Mouse (Mus musculus): Measurements from ENCODE around the gene Olfr976. TPM values are rescaled to one million over a fixed set of nuclear protein-coding genes. Genes with fewer than 3 reads are reported as not detected.
"Not testable (repeated sequence)": the region's sequence is repeated elsewhere in the genome, so short reads cannot be mapped to it uniquely, and the experiment has no call there.

The Olfr976 gene
- not detected in 2 replicates for polyA plus RNA-seq (2015; fragmentation: Nextera tagmentation; extraction: Ambion mirVana)

- not testable (repeated sequence) for H3K4me3 ChIP-seq; H3K27me3 ChIP-seq; H3K9me3 ChIP-seq (replicated peaks); ATAC-seq (replicated peaks; ENCODE audit: insufficient number of reproducible peaks, insufficient read depth, low FRiP score, low read depth); H3K4me2 ChIP-seq; H3K9ac ChIP-seq; H3K4me1 ChIP-seq (replicated peaks); H3K27ac ChIP-seq; H3K36me3 ChIP-seq
- 75% methylated on average over 8 of the region's 9 CpGs for WGBS
These were observed at the start of gene Olfr976 for GRCm38 (mm10) chr9:39961033-39961432. Gene Olfr976 (minus strand): TSS chr9:39961133.

- H3K36me3 ChIP-seq: no peaks in the 10 kb centered on the region
- H3K4me3 ChIP-seq: no peak within 1 kb of the TSS
- H3K27ac ChIP-seq: no peak within 1 kb of the TSS
- H3K4me2 ChIP-seq: no peak within 1 kb of the TSS
- no peaks in the 10 kb centered on the region for H3K27me3 ChIP-seq
- ATAC-seq (replicated peaks; ENCODE audit: insufficient number of reproducible peaks, insufficient read depth, low FRiP score, low read depth): no peak
- no peaks in the 10 kb centered on the region for H3K4me1 ChIP-seq (replicated peaks)
- no peaks in the 10 kb centered on the region for H3K9me3 ChIP-seq (replicated peaks)
- no peak within 1 kb of the TSS for H3K9ac ChIP-seq
- 73% methylated on average over 1 of the region's 1 CpGs for WGBS
These were observed 48.5 kb upstream of the Olfr976 start, which contains the start of gene Olfr980 for GRCm38 (mm10) chr9:40009482-40009881. Gene Olfr980 (minus strand): TSS chr9:40009582.

DNA sequence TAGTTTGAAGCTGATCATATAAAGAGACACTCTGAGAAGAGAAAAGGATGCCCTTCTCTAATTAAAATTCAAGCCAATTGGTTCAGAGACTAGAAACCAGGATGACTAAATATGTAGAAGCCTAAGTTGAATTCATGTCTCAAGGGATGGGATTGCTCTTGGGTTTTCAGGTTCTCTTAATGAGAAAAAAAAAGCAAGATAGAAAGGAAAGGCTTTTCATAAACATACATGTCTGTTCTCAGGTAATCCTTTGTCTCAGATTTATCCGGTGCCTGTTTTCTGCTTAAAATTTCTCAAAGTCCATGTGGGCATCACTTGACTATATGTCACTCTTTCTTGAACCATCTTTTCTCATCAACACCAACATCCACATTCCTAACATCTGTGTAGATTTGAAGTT is 42.4 kb upstream of the Olfr976 start, which contains the start of gene Olfr979:
Gene Olfr979, minus strand, starts transcription at position 101 of the 400 bp plus-strand sequence.
- 84% methylated on average over 1 of the region's 1 CpGs for WGBS
- Histone ChIP-seq H3K4me2 (no peak within 1 kb of the TSS), H3K4me1 (replicated peaks) (no peaks in the 10 kb centered on the region), H3K36me3 (no peaks in the 10 kb centered on the region), H3K9me3 (replicated peaks) (no peaks in the 10 kb centered on the region), H3K27me3 (no peaks in the 10 kb centered on the region), H3K27ac (no peak within 1 kb of the TSS), H3K9ac (no peak within 1 kb of the TSS), H3K4me3 (no peak within 1 kb of the TSS)
- ATAC-seq (replicated peaks; ENCODE audit: insufficient number of reproducible peaks, insufficient read depth, low FRiP score, low read depth): no peak

DNA sequence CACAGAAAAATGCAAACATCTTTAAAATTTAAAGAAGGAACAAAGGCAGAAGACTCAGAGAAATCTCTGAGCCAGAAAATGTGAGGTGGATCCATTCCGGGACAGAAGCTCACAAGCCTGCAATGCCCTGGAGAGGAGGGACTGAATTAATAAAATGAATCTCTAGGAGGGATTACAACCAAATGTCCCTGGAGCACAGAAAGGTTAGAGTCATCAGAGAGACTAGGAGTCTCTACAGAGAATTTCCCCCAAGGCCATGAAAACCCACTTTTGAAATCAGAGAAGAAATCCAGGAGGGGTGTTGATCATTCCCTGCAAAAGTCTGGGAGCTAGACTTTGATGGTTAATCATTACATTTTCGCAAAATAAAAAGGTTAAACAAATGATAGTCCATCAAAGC is 30.9 kb upstream of the Olfr976 start, which contains the start of gene Olfr978:
Gene Olfr978, plus strand, starts transcription at position 301 of the 400 bp plus-strand sequence.
- no peak within 1 kb of the TSS for H3K4me3 ChIP-seq
- ATAC-seq (replicated peaks; ENCODE audit: insufficient number of reproducible peaks, insufficient read depth, low FRiP score, low read depth): no peak
- H3K4me2 ChIP-seq: no peak within 1 kb of the TSS
- H3K36me3 ChIP-seq: no peaks in the 10 kb centered on the region
- no peak within 1 kb of the TSS for H3K27ac ChIP-seq
- H3K4me1 ChIP-seq (replicated peaks): no peaks in the 10 kb centered on the region
- no peaks in the 10 kb centered on the region for H3K27me3 ChIP-seq
- H3K9me3 ChIP-seq (replicated peaks): no peaks in the 10 kb centered on the region
- no peak within 1 kb of the TSS for H3K9ac ChIP-seq
- 79% methylated on average over 2 of the region's 2 CpGs for WGBS

GRCm38 (mm10) chr9:39976581-39977145 is 15.7 kb upstream of the Olfr976 start:
- H3K9ac ChIP-seq; H3K9me3 ChIP-seq (replicated peaks); H3K27ac ChIP-seq; H3K4me2 ChIP-seq; H3K4me3 ChIP-seq; H3K36me3 ChIP-seq; ATAC-seq (replicated peaks; ENCODE audit: insufficient number of reproducible peaks, insufficient read depth, low FRiP score, low read depth); H3K4me1 ChIP-seq (replicated peaks); H3K27me3 ChIP-seq: not testable (repeated sequence)
- WGBS: 82% methylated on average over 1 of the region's 1 CpGs

GRCm38 (mm10) chr9:39951946-39952345 is 9.0 kb downstream of the Olfr976 start, which contains the start of gene Olfr975:
Gene Olfr975 (minus strand): TSS chr9:39952046.
- Histone ChIP-seq H3K4me2 (no peak within 1 kb of the TSS), H3K27ac (no peak within 1 kb of the TSS), H3K9me3 (replicated peaks) (no peaks in the 10 kb centered on the region), H3K4me3 (no peak within 1 kb of the TSS), H3K9ac (no peak within 1 kb of the TSS), H3K4me1 (replicated peaks) (no peaks in the 10 kb centered on the region), H3K27me3 (no peaks in the 10 kb centered on the region), H3K36me3 (no peaks in the 10 kb centered on the region)
- 66% methylated on average over 1 of the region's 1 CpGs for WGBS
- no peak for ATAC-seq (replicated peaks; ENCODE audit: insufficient number of reproducible peaks, insufficient read depth, low FRiP score, low read depth)

GRCm38 (mm10) chr9:39937201-39937600 is 23.7 kb downstream of the Olfr976 start, which contains the start of gene Olfr974:
Gene Olfr974 (plus strand): TSS chr9:39937501.
- H3K27me3 ChIP-seq: no peaks in the 10 kb centered on the region
- WGBS: 73% methylated on average over 1 of the region's 1 CpGs

GRCm38 (mm10) chr9:39928837-39929236 is 32.1 kb downstream of the Olfr976 start:
- H3K27ac ChIP-seq; H3K9ac ChIP-seq; H3K4me2 ChIP-seq; H3K36me3 ChIP-seq; H3K4me1 ChIP-seq (replicated peaks); H3K27me3 ChIP-seq; H3K9me3 ChIP-seq (replicated peaks); ATAC-seq (replicated peaks; ENCODE audit: insufficient number of reproducible peaks, insufficient read depth, low FRiP score, low read depth); H3K4me3 ChIP-seq: not testable (repeated sequence)
- 59% methylated on average over 1 of the region's 1 CpGs for WGBS

More at GRCm38 (mm10) chr9:39937201-39937600, 23.7 kb downstream of the Olfr976 start, which contains the start of gene Olfr974:
- H3K36me3 ChIP-seq: no peaks in the 10 kb centered on the region
- no peak within 1 kb of the TSS for H3K9ac ChIP-seq
- H3K27ac ChIP-seq: no peak within 1 kb of the TSS
- H3K4me3 ChIP-seq: no peak within 1 kb of the TSS
- H3K4me1 ChIP-seq (replicated peaks): no peaks in the 10 kb centered on the region
- no peak within 1 kb of the TSS for H3K4me2 ChIP-seq
- H3K9me3 ChIP-seq (replicated peaks): no peaks in the 10 kb centered on the region
- ATAC-seq (replicated peaks; ENCODE audit: insufficient number of reproducible peaks, insufficient read depth, low FRiP score, low read depth): no peak

DNA sequence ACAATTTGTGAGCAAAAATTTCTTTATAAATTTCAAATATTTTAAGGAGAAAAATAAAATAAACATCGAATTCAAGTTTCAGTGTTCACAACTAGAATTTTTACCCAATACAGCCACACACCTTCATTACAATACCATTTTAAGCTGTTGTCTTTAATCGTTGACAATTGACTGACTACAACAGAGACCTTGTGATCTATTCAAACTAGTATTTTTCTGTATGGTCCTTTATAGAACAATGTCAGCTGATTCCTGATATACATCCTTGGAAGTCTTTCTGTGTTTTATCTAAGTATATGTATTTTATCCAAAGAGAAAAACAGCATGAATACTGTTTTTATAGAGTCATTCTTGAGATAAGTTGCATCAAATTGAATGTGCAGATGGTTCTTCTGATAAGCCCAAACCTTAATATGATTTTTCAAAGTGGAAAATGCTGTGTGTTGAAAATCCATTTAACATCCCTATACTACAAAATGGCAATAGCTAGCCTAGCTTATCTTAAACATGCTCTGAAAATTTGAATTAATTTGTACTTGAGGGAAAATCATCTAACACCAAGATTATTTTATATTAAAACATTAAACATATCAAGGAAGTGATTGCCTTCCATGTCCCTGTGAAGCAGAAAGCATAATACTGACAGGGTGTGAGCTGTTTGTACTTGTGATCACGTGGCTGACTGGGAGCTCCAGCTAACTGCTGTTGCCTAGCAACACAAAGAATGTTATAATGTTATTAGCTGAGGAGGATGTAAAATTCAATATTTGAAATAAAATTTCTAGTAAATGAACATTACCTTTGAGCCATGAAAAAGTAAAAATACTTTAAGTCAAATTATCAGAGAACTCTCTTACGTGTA is 32.7 kb downstream of the Olfr976 start:
- not testable (repeated sequence) for H3K9ac ChIP-seq; H3K27ac ChIP-seq; H3K4me3 ChIP-seq; H3K9me3 ChIP-seq (replicated peaks); H3K36me3 ChIP-seq; ATAC-seq (replicated peaks; ENCODE audit: insufficient number of reproducible peaks, insufficient read depth, low FRiP score, low read depth); H3K4me1 ChIP-seq (replicated peaks); H3K4me2 ChIP-seq; H3K27me3 ChIP-seq
- WGBS: no CpG with 5 or more reads among the region's 4 CpGs

- no peaks in the 10 kb centered on the region for H3K27me3 ChIP-seq
- no peak for ATAC-seq (replicated peaks; ENCODE audit: insufficient number of reproducible peaks, insufficient read depth, low FRiP score, low read depth)
- H3K4me1 ChIP-seq (replicated peaks): no peaks in the 10 kb centered on the region
- WGBS: 65% methylated on average over 3 of the region's 3 CpGs
- H3K4me2 ChIP-seq: no peak overlapping the region
- no peak overlapping the region for H3K27ac ChIP-seq
- no peak overlapping the region for H3K9ac ChIP-seq
- no peaks in the 10 kb centered on the region for H3K9me3 ChIP-seq (replicated peaks)
- no peaks in the 10 kb centered on the region for H3K36me3 ChIP-seq
- H3K4me3 ChIP-seq: no peak overlapping the region
These were observed 51.0 kb downstream of the Olfr976 start for GRCm38 (mm10) chr9:39909939-39910338.

DNA sequence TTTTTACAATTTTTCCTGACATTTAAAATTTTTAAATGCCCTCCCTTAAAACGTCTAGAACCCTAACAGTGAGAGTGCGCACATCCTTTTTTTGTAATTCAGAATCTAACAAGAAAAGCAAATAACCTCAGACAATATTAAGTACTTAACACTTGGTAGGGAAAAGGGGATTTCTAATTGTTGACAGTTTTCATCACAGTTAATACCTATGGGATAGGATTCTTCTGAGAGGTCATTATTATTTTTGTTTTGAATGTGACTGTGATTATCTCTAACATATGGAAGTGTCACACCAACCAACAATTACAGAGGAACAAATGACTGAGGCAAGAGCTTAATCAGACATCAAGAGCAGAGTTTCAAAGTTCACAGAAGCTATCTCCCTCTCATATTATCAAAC is 53.9 kb downstream of the Olfr976 start, which contains the start of gene Olfr229:
Gene Olfr229, plus strand, starts transcription at position 301 of the 400 bp plus-strand sequence.
- Histone ChIP-seq H3K4me1 (replicated peaks) (no peaks in the 10 kb centered on the region), H3K9ac (no peak within 1 kb of the TSS), H3K27me3 (no peaks in the 10 kb centered on the region), H3K9me3 (replicated peaks) (no peaks in the 10 kb centered on the region), H3K4me2 (no peak within 1 kb of the TSS), H3K4me3 (no peak within 1 kb of the TSS), H3K27ac (no peak within 1 kb of the TSS), H3K36me3 (no peaks in the 10 kb centered on the region)
- no peak for ATAC-seq (replicated peaks; ENCODE audit: insufficient number of reproducible peaks, insufficient read depth, low FRiP score, low read depth)
- WGBS: 60% methylated on average over 2 of the region's 2 CpGs

All from heart, embryonic 15.5 days (tissue).